Mouse (Mus musculus): ENCODE measurements around the gene Anxa7. TPM values are rescaled to one million over a fixed set of nuclear protein-coding genes. Genes with fewer than 3 reads are reported as not detected.

The Anxa7 gene
- total RNA-seq, 2 experiments from 2014 or later = 59.9 to 60.6 TPM

DNA sequence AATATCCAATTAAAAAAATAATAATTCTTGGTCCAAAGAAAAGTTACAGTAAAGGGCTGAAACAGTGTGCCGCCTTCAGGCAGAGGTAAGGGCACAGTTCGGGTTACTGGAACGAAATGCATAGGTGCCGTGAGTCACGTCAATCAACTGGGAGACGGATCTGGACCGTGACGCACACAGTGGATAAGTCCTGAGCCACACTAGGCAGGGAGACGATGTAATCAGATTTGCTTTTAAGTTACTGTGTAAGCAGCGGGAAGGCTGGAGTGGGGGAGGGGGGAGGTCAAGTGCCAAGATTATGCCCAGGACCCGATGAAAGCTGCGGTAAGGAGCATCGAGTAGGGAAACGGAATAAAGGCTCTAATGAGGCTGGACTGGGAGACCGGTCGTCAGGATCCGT lies 37.7 kb downstream of the Anxa7 start:
- no peak for ATAC-seq (replicated peaks; ENCODE audit: low FRiP score, poor library complexity, severe bottlenecking)

DNA sequence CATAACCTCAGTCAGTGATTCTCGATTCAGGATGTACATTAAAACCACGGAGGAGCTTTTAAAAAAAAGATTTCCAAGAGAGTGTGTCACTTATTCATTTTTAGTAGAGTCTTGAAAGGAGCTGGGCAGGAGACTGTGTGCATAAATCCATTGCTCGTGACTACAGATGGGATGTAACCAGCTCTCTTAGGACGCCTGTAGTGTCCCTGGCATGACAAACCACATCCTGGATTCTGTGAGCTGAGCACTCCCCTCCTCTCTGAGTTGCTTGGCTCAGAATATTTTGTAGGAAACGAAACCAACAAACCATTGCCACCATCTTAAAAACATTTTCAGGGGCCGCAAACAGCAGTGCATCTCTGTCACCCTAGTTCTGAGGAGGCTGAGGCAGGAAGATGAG lies 43.0 kb downstream of the Anxa7 start:
- no peak for ATAC-seq (replicated peaks; ENCODE audit: low FRiP score, poor library complexity, severe bottlenecking)

DNA sequence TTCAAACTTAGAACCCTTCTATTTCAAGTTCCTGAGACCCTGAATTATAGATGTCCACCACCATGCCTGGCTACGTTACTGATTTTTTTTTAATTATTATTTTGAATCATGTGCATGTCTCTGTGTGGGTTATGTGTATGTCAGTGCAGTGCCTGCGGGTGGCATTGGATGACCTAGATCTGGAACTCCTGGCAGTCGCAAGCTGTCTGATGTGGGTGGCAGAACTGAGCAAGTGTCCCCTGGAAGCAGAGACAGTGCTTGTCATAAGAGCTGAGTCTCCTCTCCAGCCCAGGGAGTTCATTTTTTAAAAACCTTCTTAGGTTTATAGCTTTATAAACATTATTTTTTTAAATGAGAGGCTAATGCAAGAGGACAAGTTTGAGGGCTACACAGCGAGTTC lies 47.5 kb downstream of the Anxa7 start:
- ATAC-seq (replicated peaks; ENCODE audit: low FRiP score, poor library complexity, severe bottlenecking) = no peak

DNA sequence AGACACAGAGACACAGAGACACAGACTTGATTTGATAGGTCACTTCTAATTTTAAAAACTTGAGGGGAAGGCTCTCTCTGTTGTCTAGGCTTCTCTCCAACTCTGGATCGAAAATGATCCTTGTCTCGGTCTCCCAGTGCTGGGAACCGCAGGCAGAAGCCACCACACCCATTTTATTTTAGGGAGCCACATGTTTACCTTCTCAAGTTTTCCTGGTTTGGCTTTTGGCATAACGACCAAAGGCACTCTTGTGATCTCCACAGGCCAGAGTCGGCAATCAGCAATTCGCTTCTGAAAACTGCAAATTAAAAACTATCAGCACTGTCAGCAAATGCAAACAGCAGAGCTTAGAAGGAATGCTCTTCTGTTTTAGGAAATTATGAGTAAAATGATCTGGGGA lies 48.2 kb downstream of the Anxa7 start:
- no peak for ATAC-seq (replicated peaks; ENCODE audit: low FRiP score, poor library complexity, severe bottlenecking)

DNA sequence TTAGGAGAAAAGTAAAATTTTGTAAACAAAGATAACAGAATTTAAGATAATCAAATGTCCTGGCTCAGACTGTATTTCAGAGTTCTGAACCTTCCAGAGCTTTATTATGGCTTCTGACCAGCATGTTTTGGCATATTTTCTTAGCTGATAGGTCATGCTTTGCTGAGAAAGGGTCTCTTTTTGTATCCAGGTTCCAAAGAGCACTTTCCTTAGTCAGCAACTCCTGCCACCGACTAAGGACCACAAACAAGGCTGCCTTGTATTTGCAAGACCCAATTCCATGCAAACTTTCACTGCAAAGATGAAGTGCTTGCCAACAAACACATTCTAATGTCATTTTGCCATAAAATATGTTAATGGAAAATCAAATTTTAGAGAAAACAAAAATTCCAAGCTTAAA lies 50.1 kb downstream of the Anxa7 start:
- ATAC-seq (replicated peaks; ENCODE audit: low FRiP score, poor library complexity, severe bottlenecking) = no peak

DNA sequence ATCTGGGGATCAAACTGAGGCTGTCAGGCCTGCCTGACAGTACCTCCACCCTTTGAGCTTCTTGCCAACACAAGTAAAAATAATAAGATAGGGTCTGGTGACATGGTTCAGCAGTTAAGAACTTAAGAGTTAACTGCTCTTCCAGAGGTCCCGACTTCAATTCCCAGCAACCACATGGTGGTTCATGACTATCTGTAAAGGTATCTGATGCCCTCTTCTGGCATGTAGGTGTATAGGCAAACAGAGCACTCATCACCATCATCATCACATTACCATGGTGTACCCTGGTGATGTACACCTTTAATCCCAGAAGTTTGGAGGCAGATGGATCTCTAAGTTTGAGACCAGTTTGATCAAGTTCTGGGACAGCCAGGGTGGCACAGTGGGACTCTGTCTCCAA lies 51.3 kb downstream of the Anxa7 start:
- no peak for ATAC-seq (replicated peaks; ENCODE audit: low FRiP score, poor library complexity, severe bottlenecking)

DNA sequence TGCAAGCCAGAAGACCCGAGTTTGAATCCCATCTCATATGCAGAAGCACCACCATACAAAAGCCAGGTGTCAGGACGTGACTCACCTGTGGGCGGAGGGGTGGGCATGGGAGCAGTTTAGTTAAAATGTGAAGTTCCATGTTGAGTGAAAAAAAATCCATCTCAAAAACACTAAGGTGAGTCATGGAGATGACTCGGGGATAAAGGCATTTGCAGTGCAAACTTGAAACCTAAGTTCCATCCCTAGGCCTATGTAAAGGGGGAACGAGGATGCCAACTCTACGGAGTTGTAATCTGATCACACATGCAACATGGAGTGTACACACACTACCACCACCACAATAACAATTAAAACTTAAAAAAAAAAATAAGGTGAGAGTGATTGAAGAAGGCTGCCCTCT lies 56.9 kb downstream of the Anxa7 start:
- no peak for ATAC-seq (replicated peaks; ENCODE audit: low FRiP score, poor library complexity, severe bottlenecking)

DNA sequence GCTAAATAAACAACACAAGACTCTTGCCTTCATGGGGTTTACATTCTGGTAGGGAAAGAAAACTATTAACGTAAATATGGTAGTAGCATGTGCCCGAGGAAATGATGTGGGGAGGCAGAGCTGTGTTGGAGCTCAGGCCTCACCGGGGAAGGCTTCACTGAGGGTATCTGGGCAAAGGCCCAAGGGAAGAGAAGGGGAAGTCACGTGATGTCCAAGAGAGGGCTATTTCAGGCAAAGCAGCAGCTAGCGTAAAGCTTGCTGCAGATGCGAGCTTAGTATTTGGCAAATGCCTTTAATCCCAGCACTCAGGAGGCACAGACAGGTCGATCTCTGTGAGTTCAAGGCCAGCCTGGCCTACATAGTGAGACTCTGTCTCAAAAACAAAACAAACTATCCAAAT lies 57.7 kb downstream of the Anxa7 start:
- no peak for ATAC-seq (replicated peaks; ENCODE audit: low FRiP score, poor library complexity, severe bottlenecking)

Other genes with a start within 250 kb of the Anxa7 start
- not detected in 2 replicates for gene Kcnk16, start 210.9 kb downstream of the Anxa7 start, total RNA-seq (2015; ENCODE audit: low replicate concordance)
- not detected in 2 replicates for gene Kcnk16, start 210.9 kb downstream of the Anxa7 start, total RNA-seq (2017; ENCODE audit: low replicate concordance)
- 1.8 and 5.0 TPM in 2 replicates for gene Nudt13, start 185.4 kb downstream of the Anxa7 start, total RNA-seq (2015; ENCODE audit: low replicate concordance)
- gene Nudt13, start 185.4 kb downstream of the Anxa7 start, total RNA-seq (2017; ENCODE audit: low replicate concordance) = 3.9 and 15.0 TPM in 2 replicates
- 13.7 and 15.1 TPM in 2 replicates for gene Ecd, start 132.0 kb downstream of the Anxa7 start, total RNA-seq (2015; ENCODE audit: low replicate concordance)
- gene Ecd, start 132.0 kb downstream of the Anxa7 start, total RNA-seq (2017; ENCODE audit: low replicate concordance) = 13.1 and 23.3 TPM in 2 replicates
- 13.4 and 27.4 TPM in 2 replicates for gene Fam149b, start 132.0 kb downstream of the Anxa7 start, total RNA-seq (2015; ENCODE audit: low replicate concordance)
- 17.8 and 24.6 TPM in 2 replicates for gene Fam149b, start 132.0 kb downstream of the Anxa7 start, total RNA-seq (2017; ENCODE audit: low replicate concordance)
- 86.9 and 96.0 TPM in 2 replicates for gene Dnajc9, start 91.2 kb downstream of the Anxa7 start, total RNA-seq (2015; ENCODE audit: low replicate concordance)
- gene Dnajc9, start 91.2 kb downstream of the Anxa7 start, total RNA-seq (2017; ENCODE audit: low replicate concordance) = 210 and 262 TPM in 2 replicates
- gene Mrps16, start 86.5 kb downstream of the Anxa7 start, total RNA-seq (2015; ENCODE audit: low replicate concordance) = 9.2 and 20.2 TPM in 2 replicates
- 6.9 and 15.9 TPM in 2 replicates for gene Mrps16, start 86.5 kb downstream of the Anxa7 start, total RNA-seq (2017; ENCODE audit: low replicate concordance)
- gene Cfap70, start 27.9 kb downstream of the Anxa7 start, total RNA-seq (2015; ENCODE audit: low replicate concordance) = not detected in 2 replicates
- gene Cfap70, start 27.9 kb downstream of the Anxa7 start, total RNA-seq (2017; ENCODE audit: low replicate concordance) = not detected in 2 replicates
- 8.0 and 20.2 TPM in 2 replicates for gene Mss51, start 16.8 kb upstream of the Anxa7 start, total RNA-seq (2015; ENCODE audit: low replicate concordance)
- 5.6 and 15.4 TPM in 2 replicates for gene Mss51, start 16.8 kb upstream of the Anxa7 start, total RNA-seq (2017; ENCODE audit: low replicate concordance)
- gene Ppp3cb, start 66.4 kb upstream of the Anxa7 start, total RNA-seq (2015; ENCODE audit: low replicate concordance) = 246 and 256 TPM in 2 replicates
- 136 and 181 TPM in 2 replicates for gene Ppp3cb, start 66.4 kb upstream of the Anxa7 start, total RNA-seq (2017; ENCODE audit: low replicate concordance)
- 4.0 and 8.4 TPM in 2 replicates for gene Usp54, start 160.9 kb upstream of the Anxa7 start, total RNA-seq (2015; ENCODE audit: low replicate concordance)
- gene Usp54, start 160.9 kb upstream of the Anxa7 start, total RNA-seq (2017; ENCODE audit: low replicate concordance) = 4.7 and 5.5 TPM in 2 replicates
- gene Myoz1, start 176.4 kb upstream of the Anxa7 start, total RNA-seq (2015; ENCODE audit: low replicate concordance) = not detected in 2 replicates
- gene Myoz1, start 176.4 kb upstream of the Anxa7 start, total RNA-seq (2017; ENCODE audit: low replicate concordance) = not detected in 2 replicates
- not detected in 2 replicates for gene Synpo2l, start 188.2 kb upstream of the Anxa7 start, total RNA-seq (2015; ENCODE audit: low replicate concordance)
- not detected in 2 replicates for gene Synpo2l, start 188.2 kb upstream of the Anxa7 start, total RNA-seq (2017; ENCODE audit: low replicate concordance)
- 53.3 and 56.2 TPM in 2 replicates for gene Sec24c, start 194.2 kb upstream of the Anxa7 start, total RNA-seq (2015; ENCODE audit: low replicate concordance)
- gene Sec24c, start 194.2 kb upstream of the Anxa7 start, total RNA-seq (2017; ENCODE audit: low replicate concordance) = 34.0 and 80.6 TPM in 2 replicates
- gene Fut11, start 214.8 kb upstream of the Anxa7 start, total RNA-seq (2015; ENCODE audit: low replicate concordance) = 5.9 and 10.1 TPM in 2 replicates
- gene Fut11, start 214.8 kb upstream of the Anxa7 start, total RNA-seq (2017; ENCODE audit: low replicate concordance) = 6.0 and 10.7 TPM in 2 replicates
- 61.6 and 64.1 TPM in 2 replicates for gene Chchd1, start 222.9 kb upstream of the Anxa7 start, total RNA-seq (2015; ENCODE audit: low replicate concordance)
- gene Chchd1, start 222.9 kb upstream of the Anxa7 start, total RNA-seq (2017; ENCODE audit: low replicate concordance) = 14.1 and 65.5 TPM in 2 replicates
- 59.5 and 62.5 TPM in 2 replicates for gene Zswim8, start 227.4 kb upstream of the Anxa7 start, total RNA-seq (2015; ENCODE audit: low replicate concordance)
- gene Zswim8, start 227.4 kb upstream of the Anxa7 start, total RNA-seq (2017; ENCODE audit: low replicate concordance) = 29.8 and 30.5 TPM in 2 replicates